In genomic region chr17:35236390-35236746, GRCm38 (mm10) we compare ENCODE assay signal across 8 mouse cellular contexts. TPM values are rescaled to one million over a fixed set of nuclear protein-coding genes. Genes with fewer than 3 reads are reported as not detected.
DNase-seq lines count a peak whose midpoint lies in the region; ATAC-seq and TF ChIP-seq lines count a peak whose summit lies in the region.

No protein-coding gene starts in this region.

- no peaks in the 10 kb centered on the region for H3K9me3 ChIP-seq in heart, embryonic 14.5 days (ENCODE audit: control insufficient read depth, low read length)
- H3K9me3 ChIP-seq in liver, embryonic 11.5 days (ENCODE audit: control insufficient read depth, low read length), result no peaks in the 10 kb centered on the region

- H3K79me2 ChIP-seq in myocyte (ENCODE audit: control insufficient read depth, insufficient read depth), result peaks cover 16% of the 10 kb centered on the region

- TF ChIP-seq POLR2A in myocyte (IDR thresholded peaks at IDR 0.05; ENCODE audit: insufficient read length, low read depth), result no peak

- H3K27me3 ChIP-seq in heart, embryonic 14.5 days (ENCODE audit: control insufficient read depth, insufficient read depth, low read length), result no peaks in the 10 kb centered on the region
- H3K27me3 ChIP-seq in liver, embryonic 11.5 days (replicated peaks; ENCODE audit: control insufficient read depth, insufficient read depth, low read length), result no peaks in the 10 kb centered on the region
- H3K27me3 ChIP-seq in myocyte (ENCODE audit: control insufficient read depth, insufficient read depth, insufficient read length), result no peaks in the 10 kb centered on the region

- peak overlapping the region; percentile 91 for H3K9ac ChIP-seq in heart, embryonic 14.5 days (ENCODE audit: low read length)
- peak overlapping the region; percentile 88 for H3K9ac ChIP-seq in liver, embryonic 11.5 days (ENCODE audit: low read depth, low read length)

- H3ac ChIP-seq in myocyte (ENCODE audit: control insufficient read depth, insufficient read length), result peak overlapping the region; percentile 80

- ATAC-seq in CD4-positive, CD25-positive, alpha-beta regulatory T cell, adult 4 months, result peak; percentile 64
- peak; percentile 55 for ATAC-seq in heart, embryonic 14.5 days (ENCODE audit: insufficient number of reproducible peaks, insufficient read depth, low FRiP score, low read depth)
- peak; percentile 69 for ATAC-seq in liver, embryonic 11.5 days (replicated peaks; ENCODE audit: low FRiP score)

- peak overlapping the region; percentile 86 to 93 for H3K27ac ChIP-seq in heart, embryonic 14.5 days (replicated peaks in 1 of 2; ENCODE audit: control insufficient read depth in 1 of 2, insufficient read depth in 1 of 2, low read depth in 2 of 2, low read length in 2 of 2)
- H3K27ac ChIP-seq in liver, embryonic 11.5 days (ENCODE audit: low read depth, low read length), result peak overlapping the region; percentile 95; the same call in 1 of the 2 replicates

- DNase-seq in c-Kit-negative CD71-positive TER-119-positive erythroid progenitor cells, embryonic 14.5 days (ENCODE audit: low read depth, low spot score), result peak; percentile 86
- peak; percentile 71 for DNase-seq in fibroblast of lung, adult 2 months (ENCODE audit: low read depth)
- peak; percentile 98 for DNase-seq in kidney, postnatal 10 days
- peak; percentile 99 for DNase-seq in liver, embryonic 11.5 days (ENCODE audit: low spot score)
- DNase-seq in spleen, postnatal 4 days (ENCODE audit: low spot score in 2 of 2), result peak; percentile 99 to 100

- peaks cover 33% of the 10 kb centered on the region for H3K36me3 ChIP-seq in heart, embryonic 14.5 days (ENCODE audit: control insufficient read depth, insufficient read depth, low read length)
- H3K36me3 ChIP-seq in liver, embryonic 11.5 days (ENCODE audit: control insufficient read depth, insufficient read depth, low read length), result peaks cover 6% of the 10 kb centered on the region; the same call in 1 of the 2 replicates
- peaks cover 3% of the 10 kb centered on the region for H3K36me3 ChIP-seq in myocyte (ENCODE audit: control insufficient read depth, insufficient read depth)

- 1% methylated on average over 18 of the region's 18 CpGs for WGBS in heart, embryonic 14.5 days
- under 1% methylated on average over 18 of the region's 18 CpGs for WGBS in liver, embryonic 11.5 days

- H3K4me2 ChIP-seq in heart, embryonic 14.5 days (ENCODE audit: low read length), result peak overlapping the region; percentile 82
- H3K4me2 ChIP-seq in liver, embryonic 11.5 days, result peak overlapping the region; percentile 79
- H3K4me2 ChIP-seq in myocyte (ENCODE audit: low read depth), result peak overlapping the region; percentile 92

- peaks cover 10 to 36% of the 10 kb centered on the region in 2 experiments for H3K4me1 ChIP-seq in heart, embryonic 14.5 days (ENCODE audit: control insufficient read depth in 2 of 2, insufficient read depth in 2 of 2, low read length in 2 of 2)
- peaks cover 27% of the 10 kb centered on the region for H3K4me1 ChIP-seq in liver, embryonic 11.5 days (replicated peaks; ENCODE audit: control insufficient read depth, insufficient read depth, low read length)

- peak overlapping the region; percentile 67 to 79 for H3K4me3 ChIP-seq in heart, embryonic 14.5 days (ENCODE audit: control insufficient read depth in 1 of 2, insufficient read depth in 1 of 2, low read depth in 1 of 2, low read length in 2 of 2)
- peak overlapping the region; percentile 71 for H3K4me3 ChIP-seq in liver, embryonic 11.5 days (ENCODE audit: low read depth, low read length)
- peak overlapping the region; percentile 94 for H3K4me3 ChIP-seq in myocyte

TF ChIP-seq in myocyte, 11 proteins besides CTCF, POLR2A, EP300 and RAD21:
- TF ChIP-seq MYOD1 (IDR thresholded peaks at IDR 0.05; ENCODE audit: control insufficient read depth in 1 of 3, insufficient read length in 2 of 3, low read depth in 2 of 3), result peak; percentile 22 to 95 (median 88)
- TF ChIP-seq MAX (IDR thresholded peaks at IDR 0.05; ENCODE audit: low read depth), result no peak
- no peak for TF ChIP-seq TCF3 (IDR thresholded peaks at IDR 0.05; ENCODE audit: insufficient read length, low read depth)
- peak; percentile 54 for TF ChIP-seq POLR2AphosphoS2 (IDR thresholded peaks at IDR 0.05; ENCODE audit: insufficient read length, low read depth)
- TF ChIP-seq MYOG (IDR thresholded peaks at IDR 0.05; ENCODE audit: control insufficient read depth in 1 of 3, insufficient read depth in 1 of 3, insufficient read length in 2 of 3, low read depth in 2 of 3), result peak; percentile 8 to 89 (median 78)
- no peak for TF ChIP-seq USF1 (IDR thresholded peaks at IDR 0.05; ENCODE audit: low read depth)

RNA-seq across cellular contexts. Expression of gene Nfkbil1, which starts 0.8 kb away (rescaled TPM):
- polyA plus RNA-seq in CD4-positive, CD25-positive, alpha-beta regulatory T cell, adult 4 months (2017; shearing (Covaris generic)), result 1 to 10 TPM; 2.0 to 2.2 TPM
- polyA plus RNA-seq in heart, embryonic 14.5 days (2014; fragmentation: Nextera tagmentation; extraction: Ambion mirVana), result 3.1 and 4.2 TPM in 2 replicates
- polyA plus RNA-seq in liver, embryonic 11.5 days (2014; fragmentation: Nextera tagmentation; extraction: Ambion mirVana), result 4.6 and 5.4 TPM in 2 replicates
- 27.1 TPM for polyA plus RNA-seq in myocyte (2012; fragmentation: generic; extraction: Trizol)

RNA-seq across cellular contexts. Expression of gene Atp6v1g2, which starts 2.9 kb away (rescaled TPM):
- 1 to 10 TPM; 6.3 to 8.2 TPM for polyA plus RNA-seq in CD4-positive, CD25-positive, alpha-beta regulatory T cell, adult 4 months (2017; shearing (Covaris generic))
- polyA plus RNA-seq in heart, embryonic 14.5 days (2014; fragmentation: Nextera tagmentation; extraction: Ambion mirVana), result 10.7 and 14.3 TPM in 2 replicates
- polyA plus RNA-seq in liver, embryonic 11.5 days (2014; fragmentation: Nextera tagmentation; extraction: Ambion mirVana), result 2.6 and 2.9 TPM in 2 replicates
- polyA plus RNA-seq in myocyte (2012; fragmentation: generic; extraction: Trizol), result 2.0 TPM

RNA-seq across cellular contexts. Expression of gene Ddx39b, which starts 5.2 kb away (rescaled TPM):
- 100 to 1,000 TPM; 255 to 357 TPM for polyA plus RNA-seq in CD4-positive, CD25-positive, alpha-beta regulatory T cell, adult 4 months (2017; shearing (Covaris generic))
- 237 and 246 TPM in 2 replicates for polyA plus RNA-seq in heart, embryonic 14.5 days (2014; fragmentation: Nextera tagmentation; extraction: Ambion mirVana)
- 432 and 439 TPM in 2 replicates for polyA plus RNA-seq in liver, embryonic 11.5 days (2014; fragmentation: Nextera tagmentation; extraction: Ambion mirVana)
- polyA plus RNA-seq in myocyte (2012; fragmentation: generic; extraction: Trizol), result 268 TPM

RNA-seq across cellular contexts. Expression of gene Gm16181, which starts 15.7 kb away (rescaled TPM):
- 1 to 10 TPM in 1 of 2 experiments, under 1 TPM in 1; 0.79 to 1.4 TPM for polyA plus RNA-seq in CD4-positive, CD25-positive, alpha-beta regulatory T cell, adult 4 months (2017; shearing (Covaris generic))
- polyA plus RNA-seq in heart, embryonic 14.5 days (2014; fragmentation: Nextera tagmentation; extraction: Ambion mirVana), result 0.69 TPM in 1 of 2 replicates, not detected in the other
- polyA plus RNA-seq in liver, embryonic 11.5 days (2014; fragmentation: Nextera tagmentation; extraction: Ambion mirVana), result 0.53 TPM in 1 of 2 replicates, not detected in the other
- polyA plus RNA-seq in myocyte (2012; fragmentation: generic; extraction: Trizol), result 0.18 TPM

RNA-seq across cellular contexts. Expression of gene H2-D1, which starts 26.2 kb away (rescaled TPM):
- polyA plus RNA-seq in CD4-positive, CD25-positive, alpha-beta regulatory T cell, adult 4 months (2017; shearing (Covaris generic)), result 1,000 to 10,000 TPM; 4,417 to 6,162 TPM
- 52.4 and 59.8 TPM in 2 replicates for polyA plus RNA-seq in heart, embryonic 14.5 days (2014; fragmentation: Nextera tagmentation; extraction: Ambion mirVana)
- polyA plus RNA-seq in liver, embryonic 11.5 days (2014; fragmentation: Nextera tagmentation; extraction: Ambion mirVana), result 88.0 and 90.8 TPM in 2 replicates
- polyA plus RNA-seq in myocyte (2012; fragmentation: generic; extraction: Trizol), result 38.3 TPM

Comparison
In these comparisons a context has a peak if more than half of its experiments do, and no peak if none do; other contexts are left out.
1. Peak in every context shown above with its lines: DNase-seq, ATAC-seq, H3K4me3 ChIP-seq and H3K27ac ChIP-seq.